In the genomic region with DNA sequence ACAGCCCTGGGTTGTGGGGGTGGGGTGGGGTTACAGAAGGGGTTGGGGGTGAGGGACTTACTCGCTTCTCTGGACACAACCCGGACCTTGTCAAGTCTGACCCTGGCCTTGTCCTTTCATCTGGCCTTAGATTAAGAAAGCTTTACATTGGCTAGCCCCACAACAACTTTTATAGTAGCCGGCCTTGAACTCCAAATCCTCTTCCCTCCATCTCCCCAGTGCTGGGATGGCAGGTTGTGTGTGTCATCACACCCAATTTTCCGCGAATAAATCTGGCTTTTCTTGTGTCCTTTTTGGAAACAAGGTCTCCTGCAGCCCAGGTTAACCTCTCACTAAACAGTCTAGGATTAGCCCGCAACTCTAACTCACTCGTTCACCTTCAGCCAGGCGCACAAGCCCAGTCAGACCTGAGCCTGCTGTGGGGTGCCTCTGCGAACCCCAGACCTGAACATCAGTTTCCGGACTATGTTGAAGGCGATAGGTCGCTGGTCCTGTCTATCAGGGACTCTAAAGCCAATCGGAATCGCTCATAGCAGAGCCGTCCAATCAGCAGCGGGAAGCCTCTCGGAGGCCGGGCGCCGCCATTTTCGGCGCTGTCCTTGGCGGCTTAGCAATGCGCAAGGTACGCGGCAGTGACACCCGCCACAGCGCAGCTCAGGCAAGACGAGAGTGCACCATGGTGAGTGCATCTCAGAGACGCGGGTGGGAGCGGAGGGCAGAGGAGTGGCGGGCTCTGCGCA, we compare ENCODE assay signal across 8 mouse cellular contexts. TPM values are rescaled to one million over a fixed set of nuclear protein-coding genes. Genes with fewer than 3 reads are reported as not detected.
A peak's percentile ranks its signal among the peaks of the same experiment; 100 is the strongest.
DNase-seq lines count a peak whose midpoint lies in the region; ATAC-seq and TF ChIP-seq lines count a peak whose summit lies in the region.

Zfp961 (plus strand) TSS at position 557 of the 740 bp plus-strand sequence.

- peaks cover 9% of the 10 kb centered on the region for H3K36me3 ChIP-seq in embryonic facial prominence, embryonic 15.5 days
- 0 out of 2 replicates have a peak, but pooled peaks cover 2% of the 10 kb centered on the region for H3K36me3 ChIP-seq in limb, embryonic 14.5 days (ENCODE audit: control insufficient read depth, insufficient read depth, low read length)
- no peaks in the 10 kb centered on the region for H3K36me3 ChIP-seq in midbrain, postnatal 0 days (ENCODE audit: insufficient read depth, low read length)

- ATAC-seq in embryonic facial prominence, embryonic 15.5 days (ENCODE audit: insufficient number of reproducible peaks, low FRiP score, low TSS enrichment, low read depth), result peak; percentile 100
- ATAC-seq in limb, embryonic 14.5 days (ENCODE audit: low FRiP score, low read depth), result peak; percentile 100
- peak; percentile 100 for ATAC-seq in midbrain, postnatal 0 days (ENCODE audit: low FRiP score)

- no peaks in the 10 kb centered on the region for H3K27me3 ChIP-seq in embryonic facial prominence, embryonic 15.5 days
- no peaks in the 10 kb centered on the region for H3K27me3 ChIP-seq in limb, embryonic 14.5 days (ENCODE audit: control insufficient read depth, insufficient read depth, low read length)
- no peaks in the 10 kb centered on the region for H3K27me3 ChIP-seq in midbrain, postnatal 0 days (ENCODE audit: insufficient read depth, low read length)

- peak within 1 kb of the TSS; percentile 54 for H3K9ac ChIP-seq in embryonic facial prominence, embryonic 15.5 days
- peak within 1 kb of the TSS; percentile 75 for H3K9ac ChIP-seq in limb, embryonic 14.5 days (ENCODE audit: low read depth, low read length, severe bottlenecking)
- H3K9ac ChIP-seq in midbrain, postnatal 0 days (replicated peaks; ENCODE audit: low read length, poor library complexity, severe bottlenecking), result peak within 1 kb of the TSS; percentile 58

- H3K4me2 ChIP-seq in embryonic facial prominence, embryonic 15.5 days (replicated peaks), result peak within 1 kb of the TSS; percentile 64
- H3K4me2 ChIP-seq in limb, embryonic 14.5 days (replicated peaks; ENCODE audit: low read depth, low read length, severe bottlenecking), result peak within 1 kb of the TSS; percentile 68
- peak within 1 kb of the TSS; percentile 67 for H3K4me2 ChIP-seq in midbrain, postnatal 0 days (ENCODE audit: low read depth, low read length, poor library complexity, severe bottlenecking)

- WGBS in bone marrow, adult 2 months, result 5% methylated on average over 34 of the region's 34 CpGs
- WGBS in embryonic facial prominence, embryonic 15.5 days, result 3% methylated on average over 34 of the region's 34 CpGs
- 3% methylated on average over 34 of the region's 34 CpGs for WGBS in limb, embryonic 14.5 days
- WGBS in midbrain, postnatal 0 days, result 4% methylated on average over 34 of the region's 34 CpGs

- H3K27ac ChIP-seq in bone marrow, adult 2 months (ENCODE audit: control insufficient read depth, insufficient read depth, low read depth, low read length, poor library complexity), result peak within 1 kb of the TSS; percentile 86
- H3K27ac ChIP-seq in embryonic facial prominence, embryonic 15.5 days (replicated peaks), result peak within 1 kb of the TSS; percentile 90
- peak within 1 kb of the TSS; percentile 77 for H3K27ac ChIP-seq in limb, embryonic 14.5 days (replicated peaks; ENCODE audit: low read depth, low read length)
- peak within 1 kb of the TSS; percentile 75 for H3K27ac ChIP-seq in midbrain, postnatal 0 days (ENCODE audit: low read depth, low read length)

- DNase-seq in 416B (ENCODE audit: low read depth), result peak; percentile 98
- peak; percentile 99 for DNase-seq in heart, adult 8-10 months (ENCODE audit: low spot score)
- DNase-seq in kidney, adult 9 months, result peak; percentile 98
- peak; percentile 100 for DNase-seq in limb, embryonic 14.5 days (ENCODE audit: low spot score)
- DNase-seq in midbrain, postnatal 0 days (ENCODE audit: low spot score), result peak; percentile 99
- DNase-seq in spleen, postnatal 14 days (ENCODE audit: low spot score in 2 of 2), result peak; percentile 97 to 98

- H3K4me1 ChIP-seq in bone marrow, adult 2 months (ENCODE audit: control insufficient read depth, insufficient read depth, low read length), result peaks cover 2% of the 10 kb centered on the region; the same call in 1 of the 2 replicates
- peaks cover 15% of the 10 kb centered on the region; the same call in 1 of the 2 replicates for H3K4me1 ChIP-seq in embryonic facial prominence, embryonic 15.5 days
- peaks cover 4% of the 10 kb centered on the region; the same call in 1 of the 2 replicates for H3K4me1 ChIP-seq in limb, embryonic 14.5 days (ENCODE audit: control insufficient read depth, insufficient read depth, low read length)
- H3K4me1 ChIP-seq in midbrain, postnatal 0 days (ENCODE audit: insufficient read depth, low read length), result peaks cover 4% of the 10 kb centered on the region; the same call in 1 of the 2 replicates

- TF ChIP-seq POLR2A in bone marrow, adult 2 months (IDR thresholded peaks at IDR 0.05; ENCODE audit: borderline replicate concordance, control insufficient read depth, low read depth, low read length), result peak; percentile 88
- TF ChIP-seq POLR2A in limb, embryonic 14.5 days (IDR thresholded peaks at IDR 0.05; ENCODE audit: borderline replicate concordance, extremely low read depth, insufficient read depth, insufficient read length), result peak; percentile 64; the same call in 1 of the 2 replicates

- TF ChIP-seq CTCF in bone marrow, adult 2 months (IDR thresholded peaks at IDR 0.05; ENCODE audit: control insufficient read depth, insufficient read depth, low read length), result peak; percentile 12; the same call in 1 of the 2 replicates
- TF ChIP-seq CTCF in midbrain, postnatal 0 days (IDR thresholded peaks at IDR 0.05), result 0 out of 2 replicates have a peak, but pooled peaks have one; percentile 8

- peak within 1 kb of the TSS; percentile 89 for H3K4me3 ChIP-seq in bone marrow, adult 2 months (replicated peaks; ENCODE audit: control insufficient read depth, low read depth, low read length)
- peak within 1 kb of the TSS; percentile 83 for H3K4me3 ChIP-seq in embryonic facial prominence, embryonic 15.5 days (replicated peaks)
- peak within 1 kb of the TSS; percentile 77 for H3K4me3 ChIP-seq in limb, embryonic 14.5 days (replicated peaks; ENCODE audit: low read length)
- H3K4me3 ChIP-seq in midbrain, postnatal 0 days (ENCODE audit: low read depth, low read length), result peak within 1 kb of the TSS; percentile 79

- 0 out of 2 replicates have a peak, but pooled peaks cover 14% of the 10 kb centered on the region for H3K9me3 ChIP-seq in embryonic facial prominence, embryonic 15.5 days (replicated peaks)
- H3K9me3 ChIP-seq in limb, embryonic 14.5 days (ENCODE audit: control insufficient read depth, low read length), result peaks cover 12% of the 10 kb centered on the region
- peaks cover 5% of the 10 kb centered on the region; the same call in 1 of the 2 replicates for H3K9me3 ChIP-seq in midbrain, postnatal 0 days (ENCODE audit: low read length)

RNA-seq across cellular contexts. Expression of gene Zfp961, which starts in this region (rescaled TPM):
- 7.4 and 10.4 TPM in 2 replicates for polyA plus RNA-seq in bone marrow, adult 2 months (2011; ENCODE audit: insufficient read depth, insufficient read length, low replicate concordance, missing spikeins)
- polyA plus RNA-seq in embryonic facial prominence, embryonic 15.5 days (2015; fragmentation: Nextera tagmentation; extraction: Ambion mirVana), result 13.6 and 15.0 TPM in 2 replicates
- 1 to 10 TPM; 5.4 to 7.5 (median 7.0) TPM for total RNA-seq in heart, adult 8-10 months (2022)
- polyA plus RNA-seq in limb, embryonic 14.5 days (2012; rRNA removed), result 15.2 and 18.9 TPM in 2 replicates
- polyA plus RNA-seq in limb, embryonic 14.5 days (2014; fragmentation: Nextera tagmentation; extraction: Ambion mirVana), result 15.5 and 19.3 TPM in 2 replicates
- 18.1 and 28.2 TPM in 2 replicates for total RNA-seq in midbrain, postnatal 0 days (2014; rRNA removed)
- 12.5 and 13.4 TPM in 2 replicates for polyA plus RNA-seq in midbrain, postnatal 0 days (2015; fragmentation: Nextera tagmentation; extraction: Ambion mirVana)

Comparison
In these comparisons a context has a peak if more than half of its experiments do, and no peak if none do; other contexts are left out.
1. Peak in every context shown above with its lines: DNase-seq, ATAC-seq, H3K4me3 ChIP-seq and H3K27ac ChIP-seq.